Mouse (Mus musculus) urinary bladder, postnatal 25 days (tissue): ENCODE data around the gene Afdn.
"Not testable (repeated sequence)": the region's sequence is repeated elsewhere in the genome, so short reads cannot be mapped to it uniquely, and the experiment has no call there.

ENCODE experiments used
- DNase-seq: peaks from one replicate; pipeline ENCODE4 v3.0.0; 2022; ENCODE audit warnings: low spot score

Afdn gene

GRCm38 (mm10) chr17:13738916-13739315 is 21.4 kb upstream of the Afdn start:
- no peak for DNase-seq

DNA sequence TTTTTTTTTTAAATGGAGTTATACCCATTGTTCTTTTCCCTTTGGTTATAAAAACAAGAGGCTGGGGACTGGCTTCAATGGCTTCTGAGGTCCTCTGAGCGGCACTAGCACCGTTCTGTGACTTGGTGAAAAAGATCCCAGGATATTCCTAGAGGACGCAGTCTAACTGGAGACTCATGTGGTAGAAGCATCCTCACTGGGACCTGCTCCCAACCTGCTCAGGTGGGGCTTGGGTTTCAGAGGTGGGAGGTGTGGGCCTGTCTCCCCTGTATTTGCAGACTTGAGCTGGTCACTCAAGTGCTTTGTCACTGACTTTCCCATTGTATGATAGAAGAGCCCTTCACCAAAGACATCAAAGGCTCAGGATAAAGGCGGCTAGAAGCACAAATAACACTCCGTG is 20.4 kb upstream of the Afdn start:
- DNase-seq, result no peak

DNA sequence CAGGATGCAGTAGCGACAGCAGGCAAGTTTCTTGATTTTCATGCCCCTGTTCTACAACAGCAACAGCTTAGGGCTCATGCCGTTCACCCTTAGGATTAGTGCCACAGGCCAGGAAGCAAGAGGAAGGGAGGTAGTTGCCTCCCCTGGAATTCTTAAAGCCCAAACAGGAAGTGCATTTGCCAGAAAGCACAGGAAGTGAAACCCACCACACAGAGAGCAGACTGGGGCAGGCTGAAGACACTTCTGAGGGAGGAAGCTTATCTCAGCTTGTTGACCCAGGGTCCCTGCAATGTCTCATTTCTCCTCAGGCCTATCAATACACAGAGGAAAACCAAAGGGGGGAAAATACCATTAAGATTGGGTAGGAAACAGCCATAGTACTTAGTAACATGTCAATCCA is 19.5 kb upstream of the Afdn start:
- no peak for DNase-seq

GRCm38 (mm10) chr17:13741611-13742010 is 18.7 kb upstream of the Afdn start:
- DNase-seq, result no peak

- no peak for DNase-seq
These were observed 18.0 kb upstream of the Afdn start for GRCm38 (mm10) chr17:13742334-13742733.

DNA sequence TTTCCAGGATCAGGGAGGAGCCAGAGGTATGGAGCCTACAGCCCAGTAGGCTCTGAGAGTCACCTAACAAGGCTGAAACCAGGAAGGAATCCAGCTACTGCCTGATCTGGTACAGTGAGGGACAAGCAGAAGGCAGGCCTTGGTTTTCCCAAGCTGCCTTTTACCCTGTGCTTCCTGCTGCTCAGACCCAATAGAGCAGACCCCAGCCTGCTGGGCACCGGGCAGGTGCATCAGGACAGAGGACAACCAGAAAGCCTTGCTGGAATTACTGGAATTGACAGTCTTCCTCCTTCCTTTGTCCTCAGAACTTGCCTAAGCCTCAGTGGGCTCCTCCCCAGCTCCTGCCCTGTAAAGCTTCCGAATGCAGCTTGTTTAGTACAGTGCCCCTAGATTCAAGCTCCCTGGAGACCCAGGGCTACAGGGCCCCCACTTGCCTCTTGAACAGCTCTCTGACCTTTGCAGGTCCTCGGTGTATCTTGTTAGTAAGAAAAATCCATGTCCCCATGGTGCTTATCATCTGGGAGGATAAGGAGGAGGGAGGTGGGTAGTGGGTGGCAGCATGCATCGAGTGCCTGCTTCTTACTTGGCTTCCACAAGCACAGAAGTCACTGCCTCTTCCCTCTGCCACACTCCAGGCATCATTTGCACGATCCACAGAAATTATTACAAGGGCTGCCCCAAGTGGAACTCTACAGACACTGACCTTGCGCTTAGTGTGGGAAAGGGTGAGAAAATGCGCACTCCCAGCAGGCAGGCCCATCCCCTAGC is 17.2 kb upstream of the Afdn start:
- DNase-seq, result no peak

DNA sequence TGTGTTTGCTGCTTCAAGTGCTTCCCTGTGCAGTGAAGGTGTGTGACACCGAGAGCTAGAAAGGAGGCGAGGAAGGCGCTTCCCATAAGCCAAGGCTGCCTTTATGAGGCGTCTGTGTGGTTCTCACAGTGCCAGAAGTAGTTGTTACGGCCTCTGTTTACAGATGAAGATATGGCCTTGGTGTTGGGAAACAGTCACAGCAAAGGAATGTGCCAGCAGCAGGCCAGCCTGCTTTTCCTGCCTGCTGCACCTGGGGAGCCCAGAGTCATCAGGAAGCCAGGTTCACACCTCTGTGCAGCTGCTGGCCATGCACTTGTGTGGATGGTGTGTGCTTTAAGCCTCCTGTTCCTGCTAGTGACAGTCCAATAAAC is 16.6 kb upstream of the Afdn start:
- peak; percentile 46 for DNase-seq

DNA sequence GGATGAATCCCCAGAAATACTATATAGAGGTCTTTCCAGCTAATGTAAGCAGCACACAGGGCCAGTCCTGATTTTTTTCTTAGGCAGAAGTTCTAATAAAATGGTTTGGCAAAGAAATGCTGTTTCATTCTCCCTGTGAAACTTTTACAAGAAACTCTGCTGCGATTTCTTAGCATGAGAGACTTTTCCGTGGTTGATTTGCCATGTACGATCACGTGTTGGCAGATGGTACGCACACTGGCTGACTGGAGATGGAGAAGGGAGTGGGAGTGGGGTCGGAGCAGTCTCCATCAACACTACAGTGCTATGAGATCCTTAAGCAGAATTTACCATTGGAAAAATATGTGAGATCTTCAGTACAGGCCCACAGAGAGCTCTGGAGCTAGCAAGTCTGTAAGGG is 16.1 kb upstream of the Afdn start:
- DNase-seq, result no peak

DNA sequence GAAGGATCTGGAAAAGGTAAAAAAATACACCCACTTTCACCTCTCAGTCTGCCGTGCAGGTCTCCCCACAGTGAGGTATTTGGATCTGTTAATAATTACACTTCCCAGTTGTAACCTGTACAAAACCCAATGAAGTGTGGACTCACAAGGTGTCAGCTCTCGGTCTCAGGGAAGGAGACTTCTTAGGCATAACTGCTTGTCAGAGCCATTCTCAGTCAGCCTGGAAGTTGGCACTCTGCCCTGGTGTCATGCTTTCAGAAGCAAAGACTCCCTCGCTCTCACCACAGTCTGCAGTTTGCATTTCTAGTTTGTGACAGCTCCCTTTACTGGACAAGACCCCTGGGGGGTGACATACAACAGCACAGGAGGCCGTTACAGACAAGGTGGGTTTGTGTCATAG is 15.5 kb upstream of the Afdn start:
- DNase-seq, result no peak

DNA sequence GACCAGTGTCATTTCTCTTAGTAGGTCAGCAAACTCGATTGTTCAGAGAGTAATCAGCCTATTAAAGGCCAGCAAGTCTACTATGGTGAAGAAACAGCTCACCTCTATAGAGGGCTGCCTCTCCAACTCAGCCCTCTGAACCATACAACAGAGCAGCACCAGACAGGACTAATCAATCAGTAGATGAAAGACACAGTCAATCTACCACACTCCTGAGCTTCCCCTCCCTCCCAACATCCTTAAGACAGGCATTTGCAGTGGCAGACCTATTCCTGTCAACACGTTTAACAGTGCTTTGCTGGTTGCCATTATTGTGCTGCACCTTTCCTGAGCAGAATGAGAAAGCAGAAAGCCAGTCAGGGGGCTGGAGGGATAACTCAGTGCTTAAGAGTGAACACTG is 15.0 kb upstream of the Afdn start:
- DNase-seq, result no peak

DNA sequence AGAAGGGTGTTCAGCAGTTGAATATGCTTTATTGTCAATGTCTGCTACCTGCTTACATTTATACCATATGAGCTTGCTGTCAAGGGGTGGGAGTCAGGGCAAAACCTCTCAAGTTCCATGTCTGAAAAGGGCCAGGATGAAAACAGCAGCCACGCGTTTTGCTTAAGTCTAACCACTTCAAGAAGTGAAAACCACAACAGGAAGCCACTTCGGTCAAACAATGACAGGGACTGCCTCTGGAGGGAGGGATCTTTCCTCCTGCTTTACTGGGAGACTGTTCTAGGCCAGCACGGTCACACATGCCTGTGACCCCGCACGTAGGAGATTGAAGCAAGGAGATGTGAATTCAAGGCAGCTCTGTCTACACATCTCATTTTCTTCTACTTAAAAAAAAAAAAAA is 14.0 kb upstream of the Afdn start:
- no peak for DNase-seq

- no peak for DNase-seq
These were observed 12.7 kb upstream of the Afdn start for GRCm38 (mm10) chr17:13747681-13748080.

DNA sequence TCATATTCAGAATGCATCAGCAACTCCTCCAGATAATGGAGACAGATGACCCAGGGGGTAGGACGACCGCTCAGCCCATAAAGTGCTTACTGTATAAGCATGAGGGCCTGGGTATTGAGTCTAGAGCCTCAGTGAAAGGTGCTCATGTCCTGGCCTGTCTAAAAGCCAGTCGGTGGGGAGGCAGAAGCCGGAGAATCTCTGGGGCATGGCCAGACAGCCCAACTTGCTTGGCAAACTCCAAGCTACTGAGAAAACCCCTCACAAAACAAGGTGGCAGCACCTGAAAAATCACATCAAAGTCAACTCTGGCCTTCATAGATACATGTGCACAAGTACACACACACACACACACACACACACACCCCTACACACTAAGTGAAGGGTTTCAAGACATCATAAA is 11.3 kb upstream of the Afdn start:
- DNase-seq, result no peak

DNA sequence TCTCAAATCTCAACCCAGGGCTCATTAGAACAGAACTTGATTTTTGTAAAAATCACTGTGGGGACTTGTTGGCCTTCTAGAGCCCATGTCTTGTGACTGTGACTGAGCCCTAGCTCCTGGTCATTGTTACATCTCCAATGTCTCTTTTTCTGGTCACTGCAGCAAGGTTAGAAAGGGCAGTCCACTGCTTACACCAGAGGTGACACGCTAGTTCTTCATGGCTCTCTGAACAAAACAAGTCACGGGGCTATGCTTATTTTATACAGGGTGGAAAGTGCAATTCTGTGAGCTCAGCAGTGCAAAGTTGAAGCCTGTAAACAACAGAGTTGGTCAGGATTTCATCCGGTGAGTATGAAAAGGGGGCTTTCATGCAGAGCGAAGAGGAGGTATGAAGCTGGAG is 6.4 kb upstream of the Afdn start:
- no peak for DNase-seq

GRCm38 (mm10) chr17:13754940-13755339 is 5.4 kb upstream of the Afdn start:
- DNase-seq, result no peak

DNA sequence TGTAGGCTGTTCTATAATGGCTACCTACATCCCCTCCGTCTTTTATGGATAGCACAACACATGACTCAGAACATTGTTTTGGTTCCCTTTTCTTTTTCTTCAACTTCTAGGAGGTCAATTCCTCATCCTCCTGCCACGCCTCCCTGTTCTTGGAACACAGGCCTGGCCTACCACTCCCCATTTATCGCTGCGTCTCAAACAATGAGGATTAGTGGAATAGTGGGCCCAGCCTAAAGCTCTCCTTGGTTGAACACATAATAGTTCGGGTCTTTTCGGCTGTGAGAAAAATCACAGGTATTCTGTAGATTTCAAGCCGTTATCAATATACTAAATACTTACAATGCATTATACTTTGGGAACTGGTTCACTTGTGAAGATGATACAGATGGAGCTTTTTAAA is 1.8 kb upstream of the Afdn start:
- no peak for DNase-seq

- no peak for DNase-seq
These were observed 1.0 kb upstream of the Afdn start for GRCm38 (mm10) chr17:13759156-13759852.

- no peak for DNase-seq
These were observed 388 bp downstream of the Afdn start for GRCm38 (mm10) chr17:13760675-13761178.

DNA sequence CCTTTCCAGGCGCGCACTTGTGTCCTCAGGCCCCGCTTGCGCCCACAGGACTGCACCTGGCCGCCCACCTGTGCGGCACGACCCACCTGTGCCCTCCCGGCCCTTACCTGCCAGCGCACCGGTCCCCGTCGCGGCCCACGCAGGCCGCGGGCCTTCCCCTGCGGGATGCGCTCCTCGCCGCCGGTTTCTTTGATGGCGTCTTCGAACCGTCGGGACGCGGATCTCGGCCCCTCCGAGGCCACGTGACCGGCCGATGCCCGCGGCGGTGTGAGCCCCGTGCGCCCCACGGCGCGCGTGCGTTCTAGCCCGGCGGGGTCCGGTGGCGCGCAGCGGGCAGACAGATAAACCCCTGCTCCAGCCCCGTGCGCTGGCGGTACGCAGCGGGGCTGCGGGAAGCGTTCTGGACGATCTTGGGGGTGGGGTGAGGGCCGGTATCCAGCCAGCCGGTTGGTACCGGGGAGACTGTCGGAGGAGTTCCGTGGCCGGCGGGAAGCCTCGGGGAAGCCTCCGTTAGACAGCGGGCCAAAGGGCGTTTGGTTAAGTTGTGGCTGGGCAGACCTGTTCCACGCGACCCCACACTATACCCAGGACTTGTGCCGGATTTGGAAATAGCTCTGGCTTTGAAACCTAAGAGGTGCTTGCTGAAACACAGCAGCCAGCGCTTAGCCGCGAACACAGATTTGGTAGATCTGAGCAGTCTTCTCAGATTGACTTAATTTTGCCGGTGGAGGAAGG is 1.0 kb downstream of the Afdn start, which contains the start of gene Tcte2:
Gene Tcte2 (minus strand): TSS at position 647 of the 735 bp plus-strand sequence.
- DNase-seq, result peak; percentile 38

DNA sequence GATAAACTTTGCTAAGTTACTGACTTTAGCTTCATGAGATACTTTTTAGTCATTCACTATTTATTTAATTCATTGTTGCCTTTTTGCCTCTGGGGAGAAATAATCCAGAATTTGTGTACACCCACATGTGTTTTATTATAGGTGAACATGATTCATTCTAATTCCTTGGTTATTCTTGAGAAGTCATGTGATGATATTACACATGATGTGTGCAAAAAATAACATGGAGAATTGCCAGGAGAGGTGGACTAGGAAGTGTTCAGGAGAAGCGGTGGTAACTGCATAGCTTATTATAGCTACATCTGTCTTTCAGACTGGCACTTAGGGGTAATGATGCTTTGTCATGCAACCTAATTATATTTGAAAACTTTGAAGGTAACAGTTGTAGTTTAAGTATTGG is 3.5 kb downstream of the Afdn start:
- no peak for DNase-seq

DNA sequence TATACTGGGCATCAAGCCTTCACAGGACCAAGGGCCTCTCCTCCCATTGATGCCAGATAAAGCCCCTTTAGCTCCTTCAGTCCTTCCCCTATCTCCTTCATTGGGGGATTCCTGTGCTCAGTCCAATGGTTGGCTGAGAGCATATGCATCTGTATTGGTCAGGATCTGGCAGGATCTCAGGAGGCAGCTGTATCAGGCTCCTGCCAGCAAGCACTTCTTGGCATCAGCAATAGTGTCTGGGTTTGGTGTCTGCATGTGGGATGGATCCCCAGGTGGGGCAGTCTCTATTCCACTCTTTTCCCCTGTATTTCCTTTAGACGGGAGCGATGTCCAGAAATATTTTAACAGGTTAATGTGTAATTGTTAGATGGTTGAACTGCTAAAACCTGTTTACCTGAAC is 4.6 kb downstream of the Afdn start:
- DNase-seq, result not testable (repeated sequence)

- no peak for DNase-seq
These were observed 8.2 kb downstream of the Afdn start for GRCm38 (mm10) chr17:13768531-13768930.

GRCm38 (mm10) chr17:13769256-13769655 is 8.9 kb downstream of the Afdn start:
- DNase-seq, result no peak
